Mouse (Mus musculus) T-helper 1 cell (primary cell): ENCODE data around the gene Icmt.

Experiments used
- in situ Hi-C: fragments of 300-600 bp; cut with MboI, MseI; formaldehyde crosslinking; loops from one replicate; pipeline ENCODE4 v1.15.1; 2025; ENCODE audit warnings: high pct_unique_total_duplicates

Icmt gene

GRCm38 (mm10) chr4:152298836-152299235, 1.8 kb downstream of the Icmt start:
- in situ Hi-C loops = no loop called here

DNA sequence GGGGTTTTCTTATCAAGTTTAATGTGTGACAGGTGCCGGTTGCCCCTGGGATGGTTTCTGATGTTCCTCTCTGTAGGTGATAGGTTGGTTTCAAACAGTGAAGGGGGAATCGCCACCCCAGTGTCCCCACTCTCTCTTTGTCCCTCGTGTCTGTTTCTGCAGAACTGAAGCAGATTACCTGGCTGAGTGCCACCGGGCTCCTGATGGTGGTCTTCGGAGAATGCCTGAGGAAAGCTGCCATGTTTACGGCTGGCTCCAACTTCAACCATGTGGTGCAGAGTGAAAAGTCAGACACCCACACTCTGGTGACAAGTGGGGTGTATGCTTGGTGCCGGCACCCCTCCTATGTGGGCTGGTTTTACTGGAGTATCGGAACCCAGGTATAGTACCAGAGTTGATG, 3.3 kb downstream of the Icmt start:
- in situ Hi-C loops = no loop called here

DNA sequence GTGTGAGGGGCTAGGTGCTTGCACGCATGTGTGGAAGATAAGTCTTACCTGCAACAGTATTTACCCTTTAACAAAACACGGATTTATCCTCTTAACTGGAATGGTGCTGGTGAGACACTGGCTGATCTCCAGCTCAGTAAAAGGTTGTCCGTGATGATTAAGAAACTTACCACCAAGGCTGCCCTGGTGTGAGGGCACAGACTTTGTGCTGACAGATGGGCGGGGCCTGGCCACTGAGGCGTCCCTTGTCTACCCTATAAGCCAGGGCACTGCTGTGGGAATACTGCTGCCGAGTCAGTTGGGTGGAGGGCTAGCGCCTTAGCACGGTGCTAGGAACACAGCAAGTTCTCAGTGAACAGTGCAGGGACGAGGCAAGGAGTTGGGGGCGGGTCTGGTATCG, 5.0 kb downstream of the Icmt start:
- in situ Hi-C loops = no loop called here

DNA sequence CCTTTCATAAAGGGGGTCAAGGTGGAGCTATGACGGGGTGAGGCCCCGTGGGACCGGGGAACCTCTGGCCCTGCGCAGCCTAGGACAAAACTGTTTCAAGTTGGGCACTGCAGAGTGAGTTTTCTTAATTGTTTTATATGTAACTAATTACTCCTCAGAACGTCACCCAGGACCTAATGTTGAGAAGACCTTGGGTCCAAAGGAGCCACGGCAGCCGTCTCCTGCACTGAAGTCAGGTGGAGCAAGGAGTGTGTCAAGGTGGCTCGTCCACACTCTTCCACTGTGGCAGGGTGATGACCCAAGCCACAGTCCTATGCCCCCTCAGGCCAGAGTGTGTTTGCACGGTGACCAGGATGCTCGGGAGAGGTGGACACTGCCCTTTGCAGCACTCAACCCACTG, 6.1 kb downstream of the Icmt start:
- in situ Hi-C loops = no loop called here

DNA sequence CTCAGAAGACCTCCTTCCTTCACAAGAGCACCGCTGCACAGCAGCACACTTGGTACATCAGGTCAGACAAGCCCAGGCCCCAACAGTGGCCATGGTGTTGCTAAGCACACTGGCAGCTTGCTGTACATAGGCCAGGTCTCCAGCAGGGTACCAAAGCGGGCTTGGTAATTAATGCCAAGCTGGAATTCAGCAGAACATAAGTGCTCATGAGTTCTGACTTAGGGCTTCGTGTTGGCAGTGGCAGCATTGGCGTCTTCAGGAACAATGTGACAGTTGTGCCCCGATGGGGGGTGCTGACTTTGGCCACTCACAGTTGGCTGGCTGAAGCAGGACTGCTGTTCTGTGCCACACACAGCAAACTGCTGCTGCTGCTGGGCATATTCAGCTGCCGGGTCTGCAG, 7.7 kb downstream of the Icmt start:
- in situ Hi-C loops = no loop called here

- in situ Hi-C loops = no loop called here
These were observed 9.0 kb downstream of the Icmt start for GRCm38 (mm10) chr4:152305991-152306390.

- in situ Hi-C loops = no loop called here
These were observed 10.5 kb downstream of the Icmt start for GRCm38 (mm10) chr4:152307542-152307941.

DNA sequence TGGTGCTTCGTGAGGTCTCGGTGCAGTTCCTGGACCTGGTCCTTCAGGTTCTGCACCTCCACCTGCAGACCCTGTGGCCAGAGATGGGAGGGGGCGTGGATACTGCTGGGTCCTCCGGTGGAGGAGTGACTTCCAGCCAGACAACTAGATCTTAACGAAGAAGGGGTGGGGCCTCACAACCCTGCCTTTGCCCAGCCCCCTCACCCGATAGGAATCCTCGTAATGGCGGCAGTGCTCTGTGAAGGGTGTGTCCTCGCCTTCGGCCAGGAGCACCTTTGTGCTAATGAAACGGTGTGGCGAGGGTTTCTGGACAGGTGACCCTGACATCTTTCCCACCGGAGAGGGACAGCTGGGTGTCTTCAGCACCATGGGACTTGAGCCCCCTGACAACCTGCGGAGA, 15.2 kb downstream of the Icmt start:
- in situ Hi-C loops = no loop called here

DNA sequence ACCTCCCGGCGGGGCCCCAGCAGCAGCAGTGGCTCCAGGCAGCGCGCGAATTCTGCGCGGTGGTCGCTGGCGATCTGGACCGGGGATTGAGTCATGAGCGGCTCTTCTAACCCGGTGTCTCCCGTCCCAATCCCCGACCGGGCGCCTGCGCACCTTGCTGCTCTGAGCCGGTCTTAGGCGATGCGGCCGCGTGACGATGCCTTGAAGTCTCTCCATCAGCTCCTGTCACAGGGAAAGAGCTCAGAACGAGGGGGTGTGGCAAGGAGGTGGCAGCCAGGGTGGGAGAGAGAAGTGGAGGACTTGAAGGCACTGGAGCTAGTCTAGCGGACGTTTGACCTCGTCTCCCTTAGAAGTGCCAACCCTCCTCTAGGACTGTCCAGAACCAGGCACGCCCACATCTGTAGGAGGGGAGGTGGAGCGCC, 16.2 kb downstream of the Icmt start:
- in situ Hi-C loops = no loop called here

DNA sequence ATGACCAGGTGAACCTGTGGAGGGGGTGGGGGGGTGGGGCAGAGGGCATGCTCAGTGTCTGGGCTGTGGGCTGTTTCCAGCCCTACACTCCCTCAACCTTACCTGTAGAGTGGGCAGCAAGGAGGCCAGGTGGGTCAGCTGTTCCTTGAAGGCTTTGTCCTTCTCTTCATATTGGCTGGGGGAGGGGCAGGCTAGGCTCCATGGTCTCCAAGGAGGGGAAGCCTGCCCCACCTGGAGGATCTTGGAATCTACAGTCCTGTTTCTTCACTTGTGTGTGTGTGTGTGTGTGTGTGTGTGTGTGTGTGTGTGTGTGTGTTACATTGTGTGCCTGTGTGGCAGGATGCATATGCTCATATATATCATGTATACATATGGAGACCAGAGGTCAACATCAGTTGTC, 16.9 kb downstream of the Icmt start:
- in situ Hi-C loops = no loop called here

GRCm38 (mm10) chr4:152315498-152316213, 18.6 kb downstream of the Icmt start:
- in situ Hi-C loops = no loop called here

- in situ Hi-C loops = no loop called here
These were observed 20.6 kb downstream of the Icmt start for GRCm38 (mm10) chr4:152317631-152318033.

- in situ Hi-C loops = no loop called here
These were observed 21.6 kb downstream of the Icmt start, which contains the start of gene Rnf207 for GRCm38 (mm10) chr4:152318517-152319234. TSS of gene Rnf207 (minus strand) at chr4:152318993.

DNA sequence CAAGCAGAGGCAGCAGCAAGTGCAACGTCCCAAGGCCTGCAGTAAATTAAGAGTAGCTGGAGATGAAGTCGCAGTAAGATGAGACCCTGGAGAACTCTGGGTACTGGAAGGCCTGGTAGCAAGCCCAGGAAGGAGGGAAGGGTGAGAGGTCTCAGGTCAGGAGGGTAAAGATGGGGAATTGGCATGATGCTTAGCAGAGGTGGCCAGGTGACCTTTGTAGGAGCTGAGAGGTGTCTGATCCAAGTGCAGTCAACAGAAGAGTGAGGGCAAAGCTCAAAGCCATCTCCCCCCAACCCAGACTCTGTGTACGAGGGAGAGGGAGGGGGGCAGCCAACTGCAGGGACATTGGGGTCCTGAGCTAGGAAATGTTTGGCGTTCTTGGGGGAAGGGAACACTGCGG, 24.4 kb downstream of the Icmt start:
- in situ Hi-C loops = no loop called here

GRCm38 (mm10) chr4:152324641-152325562, 27.9 kb downstream of the Icmt start:
- in situ Hi-C loops = no loop called here

- in situ Hi-C loops = no loop called here
These were observed 28.8 kb downstream of the Icmt start, which contains the start of gene Rpl22 for GRCm38 (mm10) chr4:152325574-152326411. TSS of gene Rpl22 (plus strand) at chr4:152325742.

GRCm38 (mm10) chr4:152326543-152326942, 29.5 kb downstream of the Icmt start:
- in situ Hi-C loops = no loop called here

DNA sequence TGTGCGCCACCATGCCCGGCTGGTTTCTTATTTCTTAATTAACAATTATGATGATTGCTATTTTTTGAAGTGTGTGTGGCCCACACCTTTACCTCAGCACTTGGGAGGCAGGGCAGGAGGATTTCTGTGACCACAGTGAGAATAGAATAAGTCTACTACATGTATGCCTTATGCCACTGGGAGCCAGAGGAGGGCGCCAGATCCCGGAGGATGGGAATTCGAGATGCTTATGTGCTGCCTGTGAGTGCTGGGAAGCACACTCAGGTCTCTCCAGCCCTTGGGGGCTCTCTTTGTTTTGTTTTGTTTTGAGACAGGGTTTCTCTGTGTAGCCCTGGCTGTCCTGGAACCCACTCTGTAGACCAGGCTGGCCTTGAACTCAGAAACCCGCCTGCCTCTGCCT, 31.7 kb downstream of the Icmt start:
- in situ Hi-C loops = no loop called here

DNA sequence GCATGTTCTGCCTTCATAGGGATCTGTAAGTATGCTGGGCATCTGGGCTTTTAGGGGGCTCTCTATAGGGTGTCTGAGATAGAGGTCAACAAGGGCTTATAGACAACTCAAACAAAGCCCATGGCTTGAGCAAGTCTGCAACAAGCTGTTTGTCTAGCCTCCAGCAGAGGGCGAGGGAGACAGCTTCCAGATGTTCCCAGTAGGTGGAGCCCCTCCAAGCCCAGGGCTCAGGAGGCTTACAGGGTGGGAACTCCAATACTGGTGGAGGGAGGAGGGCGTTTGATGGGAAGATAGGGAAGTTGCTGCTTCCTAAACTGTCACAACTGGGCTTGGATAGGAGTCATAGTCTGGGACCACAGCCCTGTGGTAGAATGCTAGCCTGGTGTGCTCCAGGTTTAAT, 35.9 kb downstream of the Icmt start:
- in situ Hi-C loops = no loop called here

DNA sequence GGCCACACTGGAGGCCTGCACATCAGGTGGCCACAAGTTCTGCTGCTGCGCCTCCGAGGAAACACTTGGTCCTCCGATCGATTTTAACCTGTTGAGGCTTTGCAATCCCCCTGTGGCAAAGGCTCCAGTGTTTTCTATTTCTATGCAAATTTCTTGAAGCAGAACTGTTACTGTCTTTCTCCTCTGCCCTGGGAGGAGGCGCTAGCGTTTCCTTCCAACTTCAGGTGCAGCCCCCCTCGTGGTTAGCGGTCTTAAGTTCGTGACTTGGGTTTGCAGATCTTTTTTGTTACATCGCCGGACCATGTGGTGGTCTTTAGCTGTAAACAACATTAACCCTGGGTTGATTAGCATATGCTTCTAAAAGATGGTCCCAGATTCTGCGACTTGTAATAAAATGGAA, 36.6 kb downstream of the Icmt start:
- in situ Hi-C loops = no loop called here

- in situ Hi-C loops = no loop called here
These were observed 40.7 kb downstream of the Icmt start for GRCm38 (mm10) chr4:152337772-152338171.
